ENCODE assay signal across 23 mouse cellular contexts in genomic region chr12:73268497-73268896, GRCm38 (mm10). TPM values are rescaled to one million over a fixed set of nuclear protein-coding genes. Genes with fewer than 3 reads are reported as not detected.
DNase-seq lines count a peak whose midpoint lies in the region; ATAC-seq and TF ChIP-seq lines count a peak whose summit lies in the region.
"Had no signal": no experiment of that assay in that cellular context is flagged by ENCODE, and none has a peak within 500 bp of the region (broad histone marks: within the 10 kb centered on the region; RNA-seq: fewer than 3 reads in every experiment).

No protein-coding gene starts in this region.

- TF ChIP-seq CTCF in lung, adult 2 months (IDR thresholded peaks at IDR 0.05; ENCODE audit: insufficient read depth, low read length) = no peak

- no peak overlapping the region for H3K4me3 ChIP-seq in limb, embryonic 11.5 days (ENCODE audit: low read depth, low read length)
- no peak overlapping the region for H3K4me3 ChIP-seq in lung, adult 2 months (replicated peaks; ENCODE audit: extremely low read depth, low read depth, low read length)
- H3K4me3 ChIP-seq: forebrain, embryonic 13.5 days; gastrocnemius, adult 2 months; hindbrain, embryonic 12.5 days; kidney, embryonic 15.5 days; lung, embryonic 15.5 days; midbrain, embryonic 10.5 days had no signal

- no peaks in the 10 kb centered on the region for H3K9me3 ChIP-seq in limb, embryonic 11.5 days (ENCODE audit: control insufficient read depth, low read length)
- H3K9me3 ChIP-seq: forebrain, embryonic 13.5 days; G1E; hindbrain, embryonic 12.5 days; kidney, embryonic 15.5 days; lung, embryonic 15.5 days; midbrain, embryonic 10.5 days had no signal

- 50% methylated on average over 1 of the region's 1 CpGs for WGBS in limb, embryonic 11.5 days
- 87% methylated on average over 1 of the region's 1 CpGs for WGBS in lung, adult 2 months

- no peaks in the 10 kb centered on the region for H3K36me3 ChIP-seq in limb, embryonic 11.5 days (ENCODE audit: control insufficient read depth, insufficient read depth, low read length)
- H3K36me3 ChIP-seq: lung, embryonic 15.5 days had no signal

- no peak for ATAC-seq in limb, embryonic 11.5 days (ENCODE audit: insufficient number of reproducible peaks, low FRiP score, low TSS enrichment, low read depth)
- ATAC-seq: forebrain, embryonic 13.5 days; Patski had no signal

- peak; percentile 9 for DNase-seq in cerebellum, adult 8-10 months
- DNase-seq in cerebellum, postnatal 4 days (ENCODE audit: low spot score in 2 of 2) = no peak
- peak; percentile 36 for DNase-seq in 416B (ENCODE audit: low read depth)
- peak; percentile 31 for DNase-seq in embryo, embryonic 10.5 days (ENCODE audit: low spot score)
- DNase-seq in limb, embryonic 11.5 days (ENCODE audit: low spot score) = no peak
- no peak for DNase-seq in lung, adult 2 months
- DNase-seq in adrenal gland, adult (ENCODE audit: inconsistent age in 2 of 2, low spot score in 1 of 2) = no peak
- DNase-seq: adrenal gland, adult 2 months; gastrocnemius, adult 2 months; kidney, adult 11 months; kidney, postnatal 36 days; layer of hippocampus, postnatal 36 days; lung, postnatal 4 days; right cerebral cortex, postnatal 25 days had no signal

- H3K27ac ChIP-seq in limb, embryonic 11.5 days (replicated peaks; ENCODE audit: low read depth, low read length) = peak overlapping the region; percentile 54; the same call in 1 of the 2 replicates
- H3K27ac ChIP-seq: forebrain, embryonic 13.5 days; gastrocnemius, adult 2 months; hindbrain, embryonic 12.5 days; kidney, embryonic 15.5 days; liver, embryonic 14.5 days; lung, embryonic 15.5 days; midbrain, embryonic 10.5 days had no signal

- no peaks in the 10 kb centered on the region for H3K27me3 ChIP-seq in limb, embryonic 11.5 days (ENCODE audit: control insufficient read depth, insufficient read depth, low read length)
- H3K27me3 ChIP-seq: forebrain, embryonic 13.5 days; hindbrain, embryonic 12.5 days; kidney, embryonic 15.5 days; lung, embryonic 15.5 days; Patski had no signal

- H3K4me2 ChIP-seq in limb, embryonic 11.5 days (ENCODE audit: low read depth, severe bottlenecking) = no peak overlapping the region
- H3K4me2 ChIP-seq: forebrain, embryonic 13.5 days; heart, embryonic 11.5 days; hindbrain, embryonic 12.5 days; kidney, embryonic 15.5 days; lung, embryonic 15.5 days had no signal

- no peak overlapping the region for H3K9ac ChIP-seq in limb, embryonic 11.5 days (ENCODE audit: low read length)
- H3K9ac ChIP-seq: forebrain, embryonic 13.5 days; hindbrain, embryonic 12.5 days; kidney, embryonic 15.5 days; liver, embryonic 14.5 days; lung, embryonic 15.5 days had no signal

- TF ChIP-seq POLR2A in lung, adult 2 months (IDR thresholded peaks at IDR 0.05; ENCODE audit: borderline replicate concordance, extremely low read depth, low read depth, low read length) = no peak

- peaks cover 15% of the 10 kb centered on the region for H3K4me1 ChIP-seq in limb, embryonic 11.5 days (ENCODE audit: control insufficient read depth, insufficient read depth, low read length)
- no peaks in the 10 kb centered on the region; the same call in 1 of the 2 replicates for H3K4me1 ChIP-seq in lung, adult 2 months (ENCODE audit: control insufficient read depth, insufficient read depth, low read length)
- H3K4me1 ChIP-seq: forebrain, embryonic 13.5 days; hindbrain, embryonic 12.5 days; lung, embryonic 15.5 days; midbrain, embryonic 10.5 days had no signal

RNA-seq across cellular contexts. Expression of gene Trmt5, which starts 18.0 kb away (rescaled TPM):
- 25.0 and 25.3 TPM in 2 replicates for polyA plus RNA-seq in limb, embryonic 11.5 days (2014; fragmentation: Nextera tagmentation; extraction: Ambion mirVana)
- polyA plus RNA-seq in lung, adult 2 months (2012; rRNA removed) = 2.0 and 4.0 TPM in 2 replicates

RNA-seq across cellular contexts. Expression of gene Slc38a6, which starts 18.1 kb away (rescaled TPM):
- polyA plus RNA-seq in limb, embryonic 11.5 days (2014; fragmentation: Nextera tagmentation; extraction: Ambion mirVana) = 13.5 and 14.1 TPM in 2 replicates
- polyA plus RNA-seq in lung, adult 2 months (2012; rRNA removed) = 17.5 and 24.9 TPM in 2 replicates

Comparison
In these comparisons a context has a peak if more than half of its experiments do, and no peak if none do; other contexts are left out.
1. DNase-seq: peak in cerebellum, adult 8-10 months (single experiment), 416B (single experiment) and embryo, embryonic 10.5 days (single experiment); none in cerebellum, postnatal 4 days (0 of 2), limb, embryonic 11.5 days (single experiment), lung, adult 2 months (single experiment) and adrenal gland, adult (0 of 2).